Mouse (Mus musculus) ES-CJ7 (cell line): ENCODE data around the gene Gm6890.
"Not testable (repeated sequence)": the region's sequence is repeated elsewhere in the genome, so short reads cannot be mapped to it uniquely, and the experiment has no call there.

Experiments
- DNase-seq: peaks from one replicate; pipeline ENCODE4 v3.0.0; 2011; ENCODE audit warnings: low read depth, low spot score

Gm6890 gene

GRCm38 (mm10) chrX:74740627-74741026 is at the start of gene Gm6890:
Gm6890 (plus strand) TSS chrX:74740927.
- not testable (repeated sequence) for DNase-seq

- DNase-seq, result not testable (repeated sequence)
Observed at GRCm38 (mm10) chrX:74726195-74726594, 14.5 kb upstream of the Gm6890 start.

GRCm38 (mm10) chrX:74770715-74771114 is 30.0 kb downstream of the Gm6890 start:
- DNase-seq, result not testable (repeated sequence)
